ENCODE assay signal across 22 mouse cellular contexts in genomic region chr6:127063915-127064314, GRCm38 (mm10). TPM values are rescaled to one million over a fixed set of nuclear protein-coding genes. Genes with fewer than 3 reads are reported as not detected.
DNase-seq lines count a peak whose midpoint lies in the region; ATAC-seq lines count a peak whose summit lies in the region.
"Had no signal": no experiment of that assay in that cellular context is flagged by ENCODE, and none has a peak within 500 bp of the region (broad histone marks: within the 10 kb centered on the region; RNA-seq: fewer than 3 reads in every experiment).

No protein-coding gene starts in this region.

- ATAC-seq in heart, embryonic 12.5 days (ENCODE audit: insufficient number of reproducible peaks, low FRiP score) = no peak
- ATAC-seq: forebrain, embryonic 13.5 days; forebrain, embryonic 15.5 days; forebrain, postnatal 0 days had no signal

- H3K27me3 ChIP-seq in heart, embryonic 10.5 days (ENCODE audit: insufficient read depth, poor library complexity, severe bottlenecking) = no peaks in the 10 kb centered on the region
- H3K27me3 ChIP-seq in heart, embryonic 12.5 days (replicated peaks) = no peaks in the 10 kb centered on the region
- H3K27me3 ChIP-seq: forebrain, embryonic 15.5 days had no signal

- no peak for DNase-seq in heart, embryonic 10.5 days (ENCODE audit: low spot score)
- peak; percentile 74 for DNase-seq in brain, adult 2 months (ENCODE audit: low read depth, low spot score)
- peak; percentile 41 for DNase-seq in telencephalon, adult 2 months (ENCODE audit: low read depth, low spot score)
- no peak for DNase-seq in ovary, postnatal 36 days (ENCODE audit: low spot score)
- DNase-seq: adrenal gland, adult 2 months; adrenal gland, postnatal 10 days; adrenal gland, postnatal 25 days; cerebellum, adult 11-12 months; cerebellum, adult 2 months; cerebellum, adult 9-10 months; cerebellum, postnatal 10 days; cerebellum, postnatal 25 days; forebrain, postnatal 0 days had no signal

- H3K36me3 ChIP-seq in heart, embryonic 10.5 days = no peaks in the 10 kb centered on the region
- H3K36me3 ChIP-seq in heart, embryonic 12.5 days = no peaks in the 10 kb centered on the region
- H3K36me3 ChIP-seq: embryonic facial prominence, embryonic 10.5 days; embryonic facial prominence, embryonic 12.5 days; forebrain, embryonic 15.5 days had no signal

- no peak overlapping the region for H3K9ac ChIP-seq in heart, embryonic 12.5 days
- H3K9ac ChIP-seq: embryonic facial prominence, embryonic 12.5 days; forebrain, embryonic 15.5 days; forebrain, postnatal 0 days had no signal

- no peak overlapping the region for H3K4me3 ChIP-seq in heart, embryonic 10.5 days
- no peak overlapping the region for H3K4me3 ChIP-seq in heart, embryonic 12.5 days
- H3K4me3 ChIP-seq: embryonic facial prominence, embryonic 12.5 days; forebrain, embryonic 13.5 days; forebrain, embryonic 15.5 days had no signal

- H3K27ac ChIP-seq in heart, embryonic 10.5 days = peak overlapping the region; percentile 80; the same call in 1 of the 2 replicates
- no peak overlapping the region for H3K27ac ChIP-seq in heart, embryonic 12.5 days (ENCODE audit: poor library complexity, severe bottlenecking)
- H3K27ac ChIP-seq: embryonic facial prominence, embryonic 12.5 days; forebrain, embryonic 13.5 days; forebrain, embryonic 15.5 days had no signal

- H3K4me2 ChIP-seq in heart, embryonic 12.5 days = no peak overlapping the region
- H3K4me2 ChIP-seq: forebrain, embryonic 15.5 days had no signal

- 75% methylated on average over 3 of the region's 3 CpGs for WGBS in heart, embryonic 10.5 days
- 78% methylated on average over 3 of the region's 3 CpGs for WGBS in heart, embryonic 12.5 days

- H3K9me3 ChIP-seq in heart, embryonic 10.5 days = no peaks in the 10 kb centered on the region
- no peaks in the 10 kb centered on the region for H3K9me3 ChIP-seq in heart, embryonic 12.5 days (replicated peaks)
- H3K9me3 ChIP-seq: embryonic facial prominence, embryonic 10.5 days; embryonic facial prominence, embryonic 12.5 days; forebrain, embryonic 13.5 days; forebrain, embryonic 15.5 days had no signal

- peaks cover 26% of the 10 kb centered on the region for H3K4me1 ChIP-seq in heart, embryonic 10.5 days
- peaks cover 21% of the 10 kb centered on the region for H3K4me1 ChIP-seq in heart, embryonic 12.5 days (replicated peaks)
- H3K4me1 ChIP-seq: forebrain, embryonic 13.5 days; forebrain, embryonic 15.5 days had no signal

RNA-seq across cellular contexts. Expression of gene Fgf23, which starts 8.8 kb away (rescaled TPM):
- polyA plus RNA-seq in heart, embryonic 10.5 days (2016; fragmentation: Nextera tagmentation; extraction: Ambion mirVana) = 0.11 and 0.46 TPM in 2 replicates
- polyA plus RNA-seq in heart, embryonic 12.5 days (2016; fragmentation: Nextera tagmentation; extraction: Ambion mirVana) = 0.27 and 0.40 TPM in 2 replicates
- polyA plus RNA-seq: adrenal gland, adult 2 months; C2C12; embryonic facial prominence, embryonic 14.5 days; forebrain, embryonic 11.5 days; forebrain, embryonic 13.5 days had no signal

RNA-seq across cellular contexts. Expression of gene Tigar, which starts 45.4 kb away (rescaled TPM):
- polyA plus RNA-seq in heart, embryonic 10.5 days (2016; fragmentation: Nextera tagmentation; extraction: Ambion mirVana) = 9.0 and 12.6 TPM in 2 replicates
- polyA plus RNA-seq in heart, embryonic 12.5 days (2016; fragmentation: Nextera tagmentation; extraction: Ambion mirVana) = 9.1 and 9.2 TPM in 2 replicates

RNA-seq across cellular contexts. Expression of gene Fgf6, which starts 48.5 kb away (rescaled TPM):
- polyA plus RNA-seq in heart, embryonic 10.5 days (2016; fragmentation: Nextera tagmentation; extraction: Ambion mirVana) = 0.24 and 0.30 TPM in 2 replicates
- 0.06 and 0.13 TPM in 2 replicates for polyA plus RNA-seq in heart, embryonic 12.5 days (2016; fragmentation: Nextera tagmentation; extraction: Ambion mirVana)
- polyA plus RNA-seq: adrenal gland, adult 2 months; C2C12; cerebellum, adult 2 months; cortical plate, adult 2 months; forebrain, embryonic 11.5 days; forebrain, embryonic 13.5 days; forebrain, embryonic 15.5 days; forebrain, postnatal 0 days had no signal

Comparison
In these comparisons a context has a peak if more than half of its experiments do, and no peak if none do; other contexts are left out.
1. DNase-seq: peak in brain, adult 2 months (single experiment) and telencephalon, adult 2 months (single experiment); none in heart, embryonic 10.5 days (single experiment) and ovary, postnatal 36 days (single experiment).